Mouse (Mus musculus): ENCODE data around the gene Ovch2. TPM values are rescaled to one million over a fixed set of nuclear protein-coding genes. Genes with fewer than 3 reads are reported as not detected.

The Ovch2 gene
- total and polyA plus RNA-seq, 2 experiments from 2014 or later = not detected

DNA sequence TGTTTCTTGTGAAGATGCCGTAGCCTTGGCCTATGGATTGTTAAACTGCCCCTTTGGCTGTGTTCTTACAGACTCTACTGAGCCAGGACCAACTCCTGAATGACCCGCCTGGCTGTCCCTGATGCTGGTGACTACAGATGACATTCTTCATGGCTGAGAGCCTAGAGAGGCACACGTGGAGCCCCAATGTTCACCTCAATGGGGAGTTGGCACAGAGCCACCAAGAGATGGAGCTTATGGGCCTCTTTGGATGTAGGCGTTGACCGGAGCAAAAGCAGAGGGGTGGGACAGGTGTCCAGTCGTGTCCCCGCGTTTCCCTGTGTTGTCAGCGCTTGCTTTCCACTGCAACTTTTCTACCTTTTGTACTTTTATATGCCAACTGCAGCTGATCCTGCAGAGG is 53.5 kb downstream of the Ovch2 start:
- 82% methylated on average over 9 of the region's 9 CpGs for WGBS
- Histone ChIP-seq H3K4me1 (ENCODE audit: insufficient read depth, low read length) (no peaks in the 10 kb centered on the region), H3K27me3 (ENCODE audit: insufficient read depth, low read length) (no peaks in the 10 kb centered on the region), H3K9me3 (ENCODE audit: low read length) (no peaks in the 10 kb centered on the region), H3K4me3 (ENCODE audit: low read length) (no peak overlapping the region), H3K27ac (no peak overlapping the region), H3K9ac (replicated peaks; ENCODE audit: low read length) (no peak overlapping the region), H3K4me2 (ENCODE audit: low read depth, low read length) (no peak overlapping the region), H3K36me3 (ENCODE audit: insufficient read depth, low read length) (no peaks in the 10 kb centered on the region)
- no peak for ATAC-seq
- DNase-seq (ENCODE audit: low spot score) = no peak
- TF ChIP-seq CTCF (IDR thresholded peaks at IDR 0.05; ENCODE audit: low read depth) = no peak

DNA sequence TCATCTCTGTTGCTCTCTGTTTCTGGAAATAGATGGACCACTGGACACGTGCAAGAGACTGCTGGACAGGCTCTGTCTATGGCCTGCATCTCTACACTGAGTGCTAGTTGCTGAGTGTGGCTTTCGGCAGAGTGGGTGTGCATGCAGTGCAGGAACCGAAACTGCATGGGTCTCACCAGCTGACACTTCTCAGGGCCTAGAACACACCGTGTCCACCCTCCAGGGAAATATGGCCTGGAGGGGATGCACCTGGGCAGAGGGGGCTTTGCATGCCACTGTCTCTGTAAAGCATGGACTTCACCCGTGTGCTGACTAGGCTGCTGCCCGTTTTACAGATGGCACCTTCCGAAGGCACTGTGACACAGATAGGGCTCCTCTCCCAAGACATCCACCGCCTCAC is 55.0 kb downstream of the Ovch2 start:
- no peak for DNase-seq (ENCODE audit: low spot score)
- ATAC-seq = no peak
- no peak overlapping the region for H3K27ac ChIP-seq
- no peaks in the 10 kb centered on the region for H3K36me3 ChIP-seq (ENCODE audit: insufficient read depth, low read length)
- no peaks in the 10 kb centered on the region for H3K27me3 ChIP-seq (ENCODE audit: insufficient read depth, low read length)
- H3K4me3 ChIP-seq (ENCODE audit: low read length) = no peak overlapping the region
- TF ChIP-seq CTCF (IDR thresholded peaks at IDR 0.05; ENCODE audit: low read depth) = no peak
- no peak overlapping the region for H3K9ac ChIP-seq (replicated peaks; ENCODE audit: low read length)
- H3K4me2 ChIP-seq (ENCODE audit: low read depth, low read length) = no peak overlapping the region
- H3K9me3 ChIP-seq (ENCODE audit: low read length) = no peaks in the 10 kb centered on the region
- no peaks in the 10 kb centered on the region for H3K4me1 ChIP-seq (ENCODE audit: insufficient read depth, low read length)
- WGBS = 91% methylated on average over 8 of the region's 8 CpGs

DNA sequence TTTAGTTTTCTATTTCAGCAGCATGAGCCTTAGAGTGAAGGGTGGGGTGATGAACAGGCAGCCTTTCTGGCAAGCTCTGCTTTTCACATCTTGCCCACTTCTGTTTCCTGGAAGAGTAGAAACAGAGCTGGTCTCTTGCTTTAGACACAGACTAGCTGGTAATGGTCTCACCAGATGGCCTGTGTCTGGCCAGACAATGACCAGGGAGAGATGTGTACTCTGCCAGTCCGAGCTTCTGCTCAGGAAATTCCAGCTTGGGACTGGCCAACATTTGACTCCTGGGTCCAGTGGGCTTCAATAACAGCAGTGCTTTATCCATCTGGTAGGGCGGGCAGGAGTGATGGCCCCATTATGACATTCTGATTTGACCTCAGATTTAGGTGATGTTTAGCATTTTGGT is 55.9 kb downstream of the Ovch2 start:
- Histone ChIP-seq H3K9me3 (ENCODE audit: low read length) (no peaks in the 10 kb centered on the region), H3K4me1 (ENCODE audit: insufficient read depth, low read length) (no peaks in the 10 kb centered on the region), H3K36me3 (ENCODE audit: insufficient read depth, low read length) (no peaks in the 10 kb centered on the region), H3K4me3 (ENCODE audit: low read length) (no peak overlapping the region), H3K27me3 (ENCODE audit: insufficient read depth, low read length) (no peaks in the 10 kb centered on the region), H3K9ac (replicated peaks; ENCODE audit: low read length) (no peak overlapping the region), H3K27ac (no peak overlapping the region), H3K4me2 (ENCODE audit: low read depth, low read length) (no peak overlapping the region)
- 68% methylated on average over 2 of the region's 2 CpGs for WGBS
- DNase-seq (ENCODE audit: low spot score) = no peak
- ATAC-seq = no peak
- no peak for TF ChIP-seq CTCF (IDR thresholded peaks at IDR 0.05; ENCODE audit: low read depth)

DNA sequence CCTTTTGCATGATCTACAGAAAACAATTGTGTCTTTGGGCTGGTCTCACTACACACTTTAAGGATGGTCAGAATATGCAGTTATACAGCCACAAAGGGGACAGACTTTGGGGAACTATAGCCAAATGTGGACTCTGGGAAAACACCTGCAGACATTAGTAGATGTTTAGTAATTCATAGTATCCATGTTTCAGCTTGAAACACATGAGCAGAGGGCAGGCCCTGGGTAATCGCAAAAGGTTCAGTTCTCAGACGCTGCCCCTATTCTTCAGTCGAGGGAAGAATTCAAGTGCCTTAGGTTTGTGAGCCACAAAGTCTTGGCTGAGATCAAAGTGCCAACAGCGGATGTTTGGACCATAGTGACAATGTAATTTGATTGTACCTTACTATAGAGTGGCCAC is 56.6 kb downstream of the Ovch2 start:
- ATAC-seq = no peak
- no peaks in the 10 kb centered on the region for H3K36me3 ChIP-seq (ENCODE audit: insufficient read depth, low read length)
- DNase-seq (ENCODE audit: low spot score) = no peak
- H3K27ac ChIP-seq = no peak overlapping the region
- no peak overlapping the region for H3K4me3 ChIP-seq (ENCODE audit: low read length)
- H3K9ac ChIP-seq (replicated peaks; ENCODE audit: low read length) = no peak overlapping the region
- no peaks in the 10 kb centered on the region for H3K4me1 ChIP-seq (ENCODE audit: insufficient read depth, low read length)
- TF ChIP-seq CTCF (IDR thresholded peaks at IDR 0.05; ENCODE audit: low read depth) = no peak
- no peaks in the 10 kb centered on the region for H3K9me3 ChIP-seq (ENCODE audit: low read length)
- no peak overlapping the region for H3K4me2 ChIP-seq (ENCODE audit: low read depth, low read length)
- WGBS = 89% methylated on average over 4 of the region's 4 CpGs
- H3K27me3 ChIP-seq (ENCODE audit: insufficient read depth, low read length) = no peaks in the 10 kb centered on the region

DNA sequence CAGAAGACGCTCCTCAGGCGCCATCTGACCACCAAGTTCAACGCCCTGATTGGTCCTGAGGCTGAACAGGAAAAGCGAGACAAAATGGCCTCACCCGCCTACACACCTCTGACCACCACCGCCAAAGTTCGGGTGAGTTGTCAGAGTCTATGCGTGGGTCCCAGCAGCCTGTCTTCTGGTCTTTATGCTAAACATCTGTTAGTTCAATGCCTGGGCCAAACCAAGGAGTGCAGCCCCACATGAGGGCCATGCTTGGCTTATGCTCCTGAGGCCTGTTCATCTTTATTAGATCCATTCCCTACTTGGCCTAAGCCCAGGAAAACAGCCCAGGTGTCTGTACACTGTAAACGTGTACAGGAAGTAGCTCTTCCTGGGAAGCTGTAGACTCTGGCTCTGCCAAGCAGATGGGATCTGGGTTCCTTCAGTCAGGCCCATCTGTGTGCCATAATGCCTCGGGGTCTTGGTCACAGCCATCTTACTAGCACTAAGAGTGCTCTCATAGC is 58.0 kb downstream of the Ovch2 start:
- no peak overlapping the region for H3K4me2 ChIP-seq (ENCODE audit: low read depth, low read length)
- 81% methylated on average over 10 of the region's 10 CpGs for WGBS
- no peaks in the 10 kb centered on the region for H3K36me3 ChIP-seq (ENCODE audit: insufficient read depth, low read length)
- no peaks in the 10 kb centered on the region for H3K9me3 ChIP-seq (ENCODE audit: low read length)
- ATAC-seq = no peak
- no peak for TF ChIP-seq CTCF (IDR thresholded peaks at IDR 0.05; ENCODE audit: low read depth)
- H3K27ac ChIP-seq = no peak overlapping the region
- H3K4me3 ChIP-seq (ENCODE audit: low read length) = no peak overlapping the region
- no peak for DNase-seq (ENCODE audit: low spot score)
- H3K9ac ChIP-seq (replicated peaks; ENCODE audit: low read length) = no peak overlapping the region
- H3K4me1 ChIP-seq (ENCODE audit: insufficient read depth, low read length) = no peaks in the 10 kb centered on the region
- H3K27me3 ChIP-seq (ENCODE audit: insufficient read depth, low read length) = no peaks in the 10 kb centered on the region

DNA sequence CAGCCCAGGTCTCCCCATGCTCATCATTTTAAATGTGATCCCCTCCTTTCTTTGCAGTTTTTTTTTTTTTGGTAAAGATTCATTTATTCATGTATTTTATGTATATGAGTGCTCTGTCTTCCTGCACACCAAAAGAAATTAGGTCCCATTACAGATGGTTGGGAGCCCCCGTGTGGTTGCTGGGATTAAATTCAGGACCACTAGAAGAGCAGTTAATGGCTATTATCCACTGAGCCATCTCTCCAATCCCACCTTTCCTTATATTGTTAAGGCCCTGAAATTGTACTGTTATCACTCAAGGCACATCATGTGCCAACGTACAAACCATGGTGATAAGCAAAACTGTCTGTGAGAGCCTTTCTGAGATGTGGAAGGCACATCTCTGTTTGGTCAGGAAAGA is 62.3 kb downstream of the Ovch2 start:
- H3K4me2 ChIP-seq (ENCODE audit: low read depth, low read length) = no peak overlapping the region
- ATAC-seq = peak; percentile 53; the same call in 1 of the 2 replicates
- H3K4me3 ChIP-seq (ENCODE audit: low read length) = no peak overlapping the region
- peak; percentile 71 for DNase-seq (ENCODE audit: low spot score)
- H3K27me3 ChIP-seq (ENCODE audit: insufficient read depth, low read length) = no peaks in the 10 kb centered on the region
- no peak overlapping the region for H3K9ac ChIP-seq (replicated peaks; ENCODE audit: low read length)
- TF ChIP-seq CTCF (IDR thresholded peaks at IDR 0.05; ENCODE audit: low read depth) = peak; percentile 65
- H3K36me3 ChIP-seq (ENCODE audit: insufficient read depth, low read length) = no peaks in the 10 kb centered on the region
- no peaks in the 10 kb centered on the region for H3K9me3 ChIP-seq (ENCODE audit: low read length)
- no peaks in the 10 kb centered on the region for H3K4me1 ChIP-seq (ENCODE audit: insufficient read depth, low read length)
- 32% methylated on average over 2 of the region's 2 CpGs for WGBS
- H3K27ac ChIP-seq = no peak overlapping the region

DNA sequence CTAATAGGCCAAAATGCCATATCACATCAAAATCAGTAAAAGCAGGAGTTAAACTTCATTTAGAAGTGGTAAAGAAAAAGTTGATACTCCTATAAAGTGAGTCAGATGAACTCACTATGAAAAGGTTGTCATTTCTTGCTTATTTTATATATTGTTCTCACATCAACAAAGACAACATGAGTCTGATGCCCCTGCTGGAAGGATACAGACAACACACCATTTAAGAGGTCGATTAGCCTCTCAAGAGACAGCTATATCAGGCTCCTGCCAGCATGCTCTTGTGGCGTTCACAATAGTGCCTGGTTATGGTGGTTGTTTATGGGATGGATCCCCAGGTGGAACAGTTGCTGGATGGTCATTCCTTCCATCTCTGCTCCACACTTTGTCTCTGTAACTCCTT is 67.8 kb downstream of the Ovch2 start:
- no peak for TF ChIP-seq CTCF (IDR thresholded peaks at IDR 0.05; ENCODE audit: low read depth)
- WGBS = 61% methylated on average over 2 of the region's 2 CpGs
- H3K9me3 ChIP-seq (ENCODE audit: low read length) = no peaks in the 10 kb centered on the region

More for the DNA sequence above, 67.8 kb downstream of the Ovch2 start:
- Histone ChIP-seq H3K4me3 (ENCODE audit: low read length) (no peak overlapping the region), H3K9ac (replicated peaks; ENCODE audit: low read length) (no peak overlapping the region), H3K4me2 (ENCODE audit: low read depth, low read length) (no peak overlapping the region), H3K27me3 (ENCODE audit: insufficient read depth, low read length) (no peaks in the 10 kb centered on the region), H3K27ac (no peak overlapping the region), H3K4me1 (ENCODE audit: insufficient read depth, low read length) (no peaks in the 10 kb centered on the region), H3K36me3 (ENCODE audit: insufficient read depth, low read length) (no peaks in the 10 kb centered on the region)
- ATAC-seq = no peak
- DNase-seq (ENCODE audit: low spot score) = no peak

Other genes with a start within 250 kb of the Ovch2 start
- 4.2 and 5.5 TPM in 2 replicates for gene Olfml1, start 233.8 kb downstream of the Ovch2 start, total RNA-seq (2014; rRNA removed)
- 5.8 and 6.0 TPM in 2 replicates for gene Olfml1, start 233.8 kb downstream of the Ovch2 start, polyA plus RNA-seq (2015; fragmentation: Nextera tagmentation; extraction: Ambion mirVana)
- gene Ppfibp2, start 206.0 kb downstream of the Ovch2 start, total RNA-seq (2014; rRNA removed) = 3.0 and 3.4 TPM in 2 replicates
- gene Ppfibp2, start 206.0 kb downstream of the Ovch2 start, polyA plus RNA-seq (2015; fragmentation: Nextera tagmentation; extraction: Ambion mirVana) = 2.3 and 3.2 TPM in 2 replicates
- gene 5330417H12Rik, start 176.0 kb downstream of the Ovch2 start, total RNA-seq (2014; rRNA removed) = not detected in 2 replicates
- gene 5330417H12Rik, start 176.0 kb downstream of the Ovch2 start, polyA plus RNA-seq (2015; fragmentation: Nextera tagmentation; extraction: Ambion mirVana) = not detected in 2 replicates
- gene Cyb5r2, start 43.2 kb downstream of the Ovch2 start, total RNA-seq (2014; rRNA removed) = 0.21 TPM in 1 of 2 replicates, not detected in the other
- 0.20 and 0.66 TPM in 2 replicates for gene Cyb5r2, start 43.2 kb downstream of the Ovch2 start, polyA plus RNA-seq (2015; fragmentation: Nextera tagmentation; extraction: Ambion mirVana)
- gene Olfr467, start 11.1 kb upstream of the Ovch2 start, total RNA-seq (2014; rRNA removed) = not detected in 2 replicates
- gene Olfr467, start 11.1 kb upstream of the Ovch2 start, polyA plus RNA-seq (2015; fragmentation: Nextera tagmentation; extraction: Ambion mirVana) = not detected in 2 replicates
- not detected in 2 replicates for gene Olfr469, start 24.3 kb upstream of the Ovch2 start, total RNA-seq (2014; rRNA removed)
- not detected in 2 replicates for gene Olfr469, start 24.3 kb upstream of the Ovch2 start, polyA plus RNA-seq (2015; fragmentation: Nextera tagmentation; extraction: Ambion mirVana)
- not detected in 2 replicates for gene Olfr470, start 46.3 kb upstream of the Ovch2 start, total RNA-seq (2014; rRNA removed)
- not detected in 2 replicates for gene Olfr470, start 46.3 kb upstream of the Ovch2 start, polyA plus RNA-seq (2015; fragmentation: Nextera tagmentation; extraction: Ambion mirVana)
- gene Olfr472, start 96.7 kb upstream of the Ovch2 start, total RNA-seq (2014; rRNA removed) = not detected in 2 replicates
- gene Olfr472, start 96.7 kb upstream of the Ovch2 start, polyA plus RNA-seq (2015; fragmentation: Nextera tagmentation; extraction: Ambion mirVana) = not detected in 2 replicates
- not detected in 2 replicates for gene Olfr473, start 129.2 kb upstream of the Ovch2 start, total RNA-seq (2014; rRNA removed)
- gene Olfr473, start 129.2 kb upstream of the Ovch2 start, polyA plus RNA-seq (2015; fragmentation: Nextera tagmentation; extraction: Ambion mirVana) = not detected in 2 replicates
- not detected in 2 replicates for gene Olfr474, start 153.4 kb upstream of the Ovch2 start, total RNA-seq (2014; rRNA removed)
- not detected in 2 replicates for gene Olfr474, start 153.4 kb upstream of the Ovch2 start, polyA plus RNA-seq (2015; fragmentation: Nextera tagmentation; extraction: Ambion mirVana)
- gene Olfr476, start 163.6 kb upstream of the Ovch2 start, total RNA-seq (2014; rRNA removed) = not detected in 2 replicates
- gene Olfr476, start 163.6 kb upstream of the Ovch2 start, polyA plus RNA-seq (2015; fragmentation: Nextera tagmentation; extraction: Ambion mirVana) = not detected in 2 replicates
- not detected in 2 replicates for gene Olfr477, start 185.5 kb upstream of the Ovch2 start, total RNA-seq (2014; rRNA removed)
- gene Olfr477, start 185.5 kb upstream of the Ovch2 start, polyA plus RNA-seq (2015; fragmentation: Nextera tagmentation; extraction: Ambion mirVana) = not detected in 2 replicates
- gene Olfr478, start 232.8 kb upstream of the Ovch2 start, total RNA-seq (2014; rRNA removed) = not detected in 2 replicates
- gene Olfr478, start 232.8 kb upstream of the Ovch2 start, polyA plus RNA-seq (2015; fragmentation: Nextera tagmentation; extraction: Ambion mirVana) = not detected in 2 replicates
- not detected in 2 replicates for gene Olfr479, start 249.5 kb upstream of the Ovch2 start, total RNA-seq (2014; rRNA removed)
- not detected in 2 replicates for gene Olfr479, start 249.5 kb upstream of the Ovch2 start, polyA plus RNA-seq (2015; fragmentation: Nextera tagmentation; extraction: Ambion mirVana)